Mouse (Mus musculus) urinary bladder, adult 18-20 months (tissue): ENCODE data around the gene Smpx.

Experiments
- DNase-seq, 2 experiments: peaks; one replicate each; pipeline ENCODE4 v3.0.0; 2022; ENCODE audit warnings: low spot score in 2 of 2, mixed read lengths in 2 of 2

Smpx gene

DNA sequence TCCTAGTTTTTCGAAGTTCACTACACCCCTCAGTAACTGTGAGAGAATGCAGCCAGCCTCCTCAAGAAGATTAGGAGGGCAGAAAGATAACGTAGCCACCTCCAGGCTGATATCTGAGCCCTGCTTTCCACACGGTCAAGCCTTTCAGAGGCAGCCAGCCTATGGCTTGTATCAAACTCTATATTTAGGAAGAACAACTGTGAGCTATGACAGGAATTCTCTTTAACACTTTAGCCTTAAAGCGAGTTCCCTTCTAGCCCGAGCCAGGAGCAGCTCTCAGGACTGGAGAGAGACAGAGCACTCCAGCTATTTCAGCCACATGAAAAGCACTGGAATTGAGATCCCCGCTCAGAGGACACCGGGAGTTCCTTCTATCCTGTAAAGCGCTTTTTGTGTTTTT, at the start of gene Smpx:
Smpx (plus strand) TSS at position 49 of the 400 bp plus-strand sequence.
- no peak for DNase-seq

- no peak for DNase-seq
These were observed 43.7 kb upstream of the Smpx start for GRCm38 (mm10) chrX:157655047-157655446.

- no peak for DNase-seq
These were observed 41.4 kb upstream of the Smpx start for GRCm38 (mm10) chrX:157657356-157657755.

- DNase-seq, result no peak
These were observed 26.9 kb upstream of the Smpx start for GRCm38 (mm10) chrX:157671820-157672219.

GRCm38 (mm10) chrX:157674667-157675350, 23.9 kb upstream of the Smpx start:
- DNase-seq, result no peak

- no peak for DNase-seq
These were observed 7.5 kb upstream of the Smpx start for GRCm38 (mm10) chrX:157691186-157691585.

DNA sequence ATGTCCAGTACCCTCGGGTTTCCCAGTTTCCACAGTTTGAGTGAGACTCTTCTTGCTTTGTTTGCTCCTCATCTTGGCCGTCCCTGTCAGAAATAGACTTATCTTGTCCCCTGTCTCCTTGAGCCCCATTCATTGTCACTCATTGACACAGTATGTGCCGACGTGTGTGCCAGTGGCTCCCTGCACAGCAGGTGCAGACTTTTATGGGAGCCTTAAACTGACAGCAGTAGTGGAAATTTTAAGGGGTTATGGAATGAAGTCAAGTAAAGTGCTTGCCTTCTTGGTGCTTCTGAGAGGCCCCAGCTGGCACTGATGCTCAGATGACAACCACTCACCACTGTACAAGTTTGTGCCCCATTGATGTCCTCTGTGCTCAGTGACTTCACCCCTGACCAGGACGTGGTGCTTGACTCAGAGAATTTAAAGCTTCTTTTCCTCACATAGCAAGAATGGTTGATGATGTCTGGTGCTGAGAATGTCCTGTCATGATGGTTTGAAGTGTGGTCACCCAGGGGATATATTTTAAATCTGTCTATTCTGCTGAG, 1.0 kb upstream of the Smpx start:
- no peak for DNase-seq

- DNase-seq, result no peak
These were observed 8.5 kb downstream of the Smpx start for GRCm38 (mm10) chrX:157707236-157707635.

GRCm38 (mm10) chrX:157708616-157709280, 10.0 kb downstream of the Smpx start:
- no peak for DNase-seq

DNA sequence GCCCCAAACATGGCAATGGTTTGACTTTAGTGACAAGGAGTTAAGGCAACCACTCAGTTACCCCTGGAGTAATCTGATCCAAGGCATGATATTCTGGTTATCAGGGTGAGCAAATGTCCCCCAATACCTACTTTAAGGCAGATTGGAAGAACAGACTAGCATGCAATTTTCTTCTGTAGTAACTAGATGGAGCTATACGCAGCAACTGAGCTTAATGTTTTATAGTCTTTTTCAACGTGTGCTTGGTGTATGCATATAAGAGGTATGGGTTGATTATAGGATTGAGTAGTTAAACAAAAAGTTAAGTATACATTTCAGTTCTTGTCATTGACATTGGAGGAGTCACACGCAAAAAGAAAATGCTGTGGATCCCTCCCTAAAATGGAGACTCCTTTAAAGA, 21.2 kb downstream of the Smpx start:
- DNase-seq, result no peak

DNA sequence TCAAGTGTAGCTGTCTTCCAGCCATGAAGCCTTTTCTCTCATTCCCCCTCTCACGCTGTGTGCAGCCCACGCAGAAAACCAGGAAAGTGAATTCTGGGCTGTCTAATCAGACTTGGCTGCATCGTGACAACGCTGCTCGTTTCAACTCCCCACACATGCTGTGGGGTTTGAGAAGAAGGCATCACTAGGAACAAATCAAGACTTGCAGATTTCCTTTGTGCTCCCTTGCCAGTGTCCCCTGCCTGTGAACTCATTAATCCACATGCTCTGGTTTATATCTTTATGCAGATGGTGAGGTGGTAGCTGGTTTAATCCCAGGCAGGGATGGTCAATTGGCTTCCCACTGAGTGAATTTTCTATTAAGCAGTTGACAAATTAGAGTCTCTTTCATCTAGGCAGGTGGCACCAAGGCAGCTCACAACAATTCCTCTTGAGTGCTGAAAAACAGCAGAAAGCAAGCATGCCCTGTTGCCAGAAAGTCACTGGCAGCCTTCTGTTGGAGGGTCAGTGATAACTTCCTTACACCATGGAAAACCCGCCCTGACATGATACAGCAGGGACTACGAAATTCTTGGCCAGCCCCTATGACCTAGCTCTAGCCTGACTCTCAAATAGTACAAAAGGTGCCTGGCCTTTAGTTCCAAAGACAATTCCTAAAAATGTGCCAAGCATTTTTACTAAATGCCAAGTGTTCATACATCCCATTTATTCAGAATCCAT, 32.1 kb downstream of the Smpx start:
- DNase-seq, result no peak

- peak; percentile 5 to 16 for DNase-seq
These were observed 33.1 kb downstream of the Smpx start for GRCm38 (mm10) chrX:157731658-157732314.

- no peak for DNase-seq
These were observed 33.6 kb downstream of the Smpx start for GRCm38 (mm10) chrX:157732346-157732745.

DNA sequence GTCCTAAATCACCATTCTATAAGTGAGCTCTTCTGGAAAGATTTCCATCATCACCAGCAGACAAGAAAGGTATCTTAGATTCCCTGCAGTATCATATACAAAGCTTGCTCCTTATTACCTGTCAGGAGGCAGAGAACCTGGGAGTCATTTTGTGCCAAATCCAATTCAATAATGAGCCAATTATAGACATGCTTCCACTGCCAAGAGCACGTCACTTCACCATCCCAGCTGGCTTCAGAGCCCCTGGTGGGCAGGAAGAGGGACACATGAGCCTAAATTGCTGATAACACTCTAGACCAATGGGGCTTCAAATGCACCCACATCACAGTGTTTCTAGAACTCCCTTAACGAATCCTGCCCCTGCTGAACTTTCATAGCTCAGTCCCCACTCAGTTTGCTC, 35.1 kb downstream of the Smpx start:
- no peak for DNase-seq

DNA sequence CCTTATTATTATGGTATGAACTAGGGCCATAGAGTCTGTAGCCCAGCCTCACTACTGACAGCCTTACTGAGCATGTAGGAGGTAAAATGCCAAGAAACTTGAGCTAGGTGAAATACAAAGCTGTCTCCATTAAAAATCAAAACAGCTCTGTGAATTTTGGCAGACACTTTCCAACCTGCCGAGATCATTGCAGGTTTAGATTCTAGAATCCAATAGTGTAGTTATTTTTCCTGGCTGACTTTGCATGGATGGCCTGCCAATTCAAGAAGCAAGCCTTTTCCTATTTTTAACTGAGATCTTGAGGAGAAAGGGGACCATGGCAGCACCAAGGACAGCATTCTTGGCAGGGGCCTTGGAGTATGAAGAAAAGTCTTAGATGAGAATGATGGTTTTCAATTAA, 35.6 kb downstream of the Smpx start:
- no peak for DNase-seq

- DNase-seq, result no peak
These were observed 49.3 kb downstream of the Smpx start for GRCm38 (mm10) chrX:157747815-157748544.

DNA sequence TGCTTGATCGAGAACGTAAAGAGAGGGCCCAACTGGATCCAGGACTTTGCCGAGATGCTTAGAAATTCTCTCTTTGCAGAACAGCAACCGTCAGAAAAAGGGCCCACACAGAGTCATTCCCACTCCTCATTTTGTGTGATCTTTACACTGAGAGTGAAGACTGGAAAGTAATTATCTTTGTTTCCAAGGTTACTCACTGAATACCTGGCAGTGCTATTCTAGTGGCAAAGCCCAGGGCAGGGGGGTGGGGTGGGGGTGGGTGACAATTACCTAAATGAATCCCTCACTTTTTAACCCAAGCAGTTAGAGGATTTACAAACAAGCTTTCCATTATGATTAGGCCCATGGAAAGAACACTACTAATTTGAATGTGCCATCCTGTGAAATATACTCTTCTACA, 55.8 kb downstream of the Smpx start:
- DNase-seq, result no peak

DNA sequence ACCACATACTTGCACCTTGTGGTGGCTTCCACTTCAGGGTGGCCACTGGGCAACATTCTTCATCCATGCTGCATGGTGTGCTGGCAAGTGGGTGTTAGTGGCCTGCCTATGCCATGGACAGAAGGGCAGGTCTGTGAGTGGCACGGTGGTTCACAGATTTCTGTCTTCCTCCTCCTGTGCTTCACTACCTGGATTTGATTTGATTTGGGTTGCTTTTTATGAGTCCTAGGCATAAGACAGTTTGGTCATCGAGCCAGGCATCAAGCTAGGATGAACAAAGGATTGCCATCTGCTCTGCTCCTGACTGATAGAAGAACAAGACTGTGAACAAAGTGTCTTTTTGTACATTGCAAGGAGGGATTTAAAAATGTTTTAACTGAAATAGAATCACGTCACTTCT, 63.8 kb downstream of the Smpx start:
- DNase-seq, result no peak

GRCm38 (mm10) chrX:157801669-157802068, 103.0 kb downstream of the Smpx start:
- DNase-seq, result no peak
